Mouse (Mus musculus) left cerebral cortex, adult 8-10 months (tissue): ENCODE measurements around the gene Fgfr1op. TPM values are rescaled to one million over a fixed set of nuclear protein-coding genes. Genes with fewer than 3 reads are reported as not detected.
"Not testable (repeated sequence)": the region's sequence is repeated elsewhere in the genome, so short reads cannot be mapped to it uniquely, and the experiment has no call there.

ENCODE experiments used
- DNase-seq, 2 experiments: peaks; one replicate each; pipeline ENCODE4 v3.0.0; 2022; ENCODE audit warnings: low spot score in 2 of 2
- total RNA-seq, 4 experiments: library from RNA; stranded (reverse); gene quantifications; 2 replicates each; pipeline ENCODE4 v1.2.4; 2022

Gene Fgfr1op
- 10 to 100 TPM; 15.9 to 21.0 (median 19.5) TPM for total RNA-seq

- DNase-seq = peak in 1 of 2 experiments; percentile 89
These were observed at the start of gene Fgfr1op for GRCm38 (mm10) chr17:8164701-8165607. Gene Fgfr1op, plus strand, starts transcription at chr17:8165501.

- DNase-seq = not testable (repeated sequence)
These were observed 48.9 kb upstream of the Fgfr1op start for GRCm38 (mm10) chr17:8116378-8116777.

- DNase-seq = not testable (repeated sequence)
These were observed 48.4 kb upstream of the Fgfr1op start for GRCm38 (mm10) chr17:8116928-8117327.

- not testable (repeated sequence) for DNase-seq
These were observed 42.3 kb upstream of the Fgfr1op start for GRCm38 (mm10) chr17:8122974-8123373.

- DNase-seq = not testable (repeated sequence)
These were observed 40.7 kb upstream of the Fgfr1op start for GRCm38 (mm10) chr17:8124586-8124985.

GRCm38 (mm10) chr17:8128326-8128993, 36.8 kb upstream of the Fgfr1op start:
- not testable (repeated sequence) for DNase-seq

- not testable (repeated sequence) for DNase-seq
These were observed 35.7 kb upstream of the Fgfr1op start for GRCm38 (mm10) chr17:8129578-8129977.

GRCm38 (mm10) chr17:8130849-8131248, 34.5 kb upstream of the Fgfr1op start:
- DNase-seq = not testable (repeated sequence)

GRCm38 (mm10) chr17:8138116-8138515, 27.2 kb upstream of the Fgfr1op start:
- DNase-seq = not testable (repeated sequence)

- DNase-seq = not testable (repeated sequence)
These were observed 25.1 kb upstream of the Fgfr1op start for GRCm38 (mm10) chr17:8140210-8140609.

GRCm38 (mm10) chr17:8143802-8144673, 21.3 kb upstream of the Fgfr1op start:
- DNase-seq = not testable (repeated sequence)

GRCm38 (mm10) chr17:8146931-8147330, 18.4 kb upstream of the Fgfr1op start:
- DNase-seq = not testable (repeated sequence)

- DNase-seq = not testable (repeated sequence)
These were observed 17.6 kb upstream of the Fgfr1op start, which contains the start of the genes Gm49673 and Rnaset2a for GRCm38 (mm10) chr17:8147439-8148316. Gene Gm49673, minus strand, starts transcription at chr17:8147788. Gene Rnaset2a, minus strand, starts transcription at chr17:8148097.

GRCm38 (mm10) chr17:8155010-8155409, 10.3 kb upstream of the Fgfr1op start:
- DNase-seq = not testable (repeated sequence)

- not testable (repeated sequence) for DNase-seq
These were observed 9.3 kb upstream of the Fgfr1op start for GRCm38 (mm10) chr17:8155982-8156381.

GRCm38 (mm10) chr17:8158627-8159026, 6.7 kb upstream of the Fgfr1op start:
- not testable (repeated sequence) for DNase-seq

GRCm38 (mm10) chr17:8160969-8161368, 4.3 kb upstream of the Fgfr1op start:
- not testable (repeated sequence) for DNase-seq

GRCm38 (mm10) chr17:8165608-8165945, 276 bp downstream of the Fgfr1op start:
- DNase-seq = peak in 1 of 2 experiments; percentile 30

- not testable (repeated sequence) for DNase-seq
These were observed 676 bp downstream of the Fgfr1op start for GRCm38 (mm10) chr17:8165977-8166376.

- not testable (repeated sequence) for DNase-seq
These were observed 1.2 kb downstream of the Fgfr1op start for GRCm38 (mm10) chr17:8166454-8166853.
